Mouse (Mus musculus): Measurements from ENCODE around the gene Trp73.

DNA sequence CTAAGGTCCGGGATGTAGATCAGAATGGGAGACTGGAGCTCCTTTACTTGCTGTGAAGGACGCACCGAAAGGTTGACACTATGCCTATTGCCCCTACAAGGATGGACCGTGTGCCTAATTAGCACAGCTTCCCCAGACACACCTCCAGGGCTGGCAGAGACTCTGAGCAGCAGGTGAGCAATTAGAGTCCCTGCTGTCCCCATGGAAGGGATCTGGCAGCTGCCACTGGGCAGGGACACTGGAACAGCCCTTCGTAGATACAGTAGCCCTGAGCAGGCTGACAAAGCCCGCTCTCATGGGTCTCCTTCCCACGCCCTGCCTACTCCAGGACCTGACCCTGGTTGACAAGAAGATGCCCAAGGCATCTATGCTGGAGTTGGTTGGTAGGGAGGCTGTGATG is 17.6 kb downstream of the Trp73 start:
- TF ChIP-seq EP300 (optimal IDR thresholded peaks at IDR 0.05) (no peak), CTCF (IDR thresholded peaks at IDR 0.05; ENCODE audit: low read depth) (no peak)
